Mouse (Mus musculus): ENCODE results near the gene Slc29a3.
A peak's percentile ranks its signal among the peaks of the same experiment; 100 is the strongest.

The Slc29a3 gene

GRCm38 (mm10) chr10:60752040-60753020 lies at the start of gene Slc29a3:
Gene Slc29a3, minus strand, starts transcription at chr10:60752794.
- DNase-seq (ENCODE audit: extremely low spot score, low read depth, low spot score): peak; percentile 77

- DNase-seq (ENCODE audit: extremely low spot score, low read depth, low spot score): no peak
Measured at GRCm38 (mm10) chr10:60801898-60802412, 49.4 kb upstream of the Slc29a3 start.

GRCm38 (mm10) chr10:60801168-60801897 lies 48.7 kb upstream of the Slc29a3 start:
- no peak for DNase-seq (ENCODE audit: extremely low spot score, low read depth, low spot score)

GRCm38 (mm10) chr10:60800295-60801167 lies 47.9 kb upstream of the Slc29a3 start:
- DNase-seq (ENCODE audit: extremely low spot score, low read depth, low spot score): no peak

GRCm38 (mm10) chr10:60797682-60798422 lies 45.3 kb upstream of the Slc29a3 start:
- no peak for DNase-seq (ENCODE audit: extremely low spot score, low read depth, low spot score)

- DNase-seq (ENCODE audit: extremely low spot score, low read depth, low spot score): no peak
Measured at GRCm38 (mm10) chr10:60796474-60796873, 43.9 kb upstream of the Slc29a3 start.

GRCm38 (mm10) chr10:60796028-60796427 lies 43.4 kb upstream of the Slc29a3 start:
- no peak for DNase-seq (ENCODE audit: extremely low spot score, low read depth, low spot score)

- no peak for DNase-seq (ENCODE audit: extremely low spot score, low read depth, low spot score)
Measured at GRCm38 (mm10) chr10:60794792-60795191, 42.2 kb upstream of the Slc29a3 start.

GRCm38 (mm10) chr10:60794374-60794773 lies 41.8 kb upstream of the Slc29a3 start:
- no peak for DNase-seq (ENCODE audit: extremely low spot score, low read depth, low spot score)

- no peak for DNase-seq (ENCODE audit: extremely low spot score, low read depth, low spot score)
Measured at GRCm38 (mm10) chr10:60792841-60793240, 40.2 kb upstream of the Slc29a3 start.

- no peak for DNase-seq (ENCODE audit: extremely low spot score, low read depth, low spot score)
Measured at GRCm38 (mm10) chr10:60792365-60792764, 39.8 kb upstream of the Slc29a3 start.

GRCm38 (mm10) chr10:60790912-60791311 lies 38.3 kb upstream of the Slc29a3 start:
- no peak for DNase-seq (ENCODE audit: extremely low spot score, low read depth, low spot score)

- no peak for DNase-seq (ENCODE audit: extremely low spot score, low read depth, low spot score)
Measured at GRCm38 (mm10) chr10:60787303-60788074, 34.9 kb upstream of the Slc29a3 start.

- no peak for DNase-seq (ENCODE audit: extremely low spot score, low read depth, low spot score)
Measured at GRCm38 (mm10) chr10:60783608-60784007, 31.0 kb upstream of the Slc29a3 start.

GRCm38 (mm10) chr10:60779628-60780027 lies 27.0 kb upstream of the Slc29a3 start:
- DNase-seq (ENCODE audit: extremely low spot score, low read depth, low spot score): peak; percentile 70

GRCm38 (mm10) chr10:60778542-60778941 lies 25.9 kb upstream of the Slc29a3 start:
- DNase-seq (ENCODE audit: extremely low spot score, low read depth, low spot score): no peak

- no peak for DNase-seq (ENCODE audit: extremely low spot score, low read depth, low spot score)
Measured at GRCm38 (mm10) chr10:60775473-60775872, 22.9 kb upstream of the Slc29a3 start.

- no peak for DNase-seq (ENCODE audit: extremely low spot score, low read depth, low spot score)
Measured at GRCm38 (mm10) chr10:60774616-60775015, 22.0 kb upstream of the Slc29a3 start.

- no peak for DNase-seq (ENCODE audit: extremely low spot score, low read depth, low spot score)
Measured at GRCm38 (mm10) chr10:60770855-60771254, 18.3 kb upstream of the Slc29a3 start.
